Mouse (Mus musculus) embryonic facial prominence, embryonic 15.5 days (tissue): ENCODE results near the gene Ncoa5. TPM values are rescaled to one million over a fixed set of nuclear protein-coding genes. Genes with fewer than 3 reads are reported as not detected.

ENCODE experiments used
- ATAC-seq: fragments of 200-750 bp; cut with Nextera tagmentation; 2 replicates; pipeline ENCODE4 v1.8.0; 2017; ENCODE audit warnings: low read depth, moderate TSS enrichment; ENCODE audit not compliant: insufficient number of reproducible peaks, low FRiP score, low TSS enrichment
- H3K27ac ChIP-seq: fragments of 300-500 bp; sonication (generic); replicated peaks from 2 replicates; pipeline ENCODE4 v1.5.1; 2015; ENCODE audit warnings: mild to moderate bottlenecking, inconsistent platforms
- H3K27me3 ChIP-seq: fragments of 300-500 bp; sonication (generic); 2 replicates; pipeline ENCODE4 v1.6.1; 2015; ENCODE audit warnings: inconsistent platforms
- H3K36me3 ChIP-seq: fragments of 300-500 bp; sonication (generic); 2 replicates; pipeline ENCODE4 v1.6.1; 2015; ENCODE audit warnings: mild to moderate bottlenecking, inconsistent platforms
- H3K4me1 ChIP-seq: fragments of 300-500 bp; sonication (generic); 2 replicates; pipeline ENCODE4 v1.6.1; 2015; ENCODE audit warnings: inconsistent platforms
- H3K4me2 ChIP-seq: fragments of 300-500 bp; sonication (generic); replicated peaks from 2 replicates; pipeline ENCODE4 v1.6.1; 2015; ENCODE audit warnings: mild to moderate bottlenecking, inconsistent platforms
- H3K4me3 ChIP-seq: fragments of 300-500 bp; sonication (generic); replicated peaks from 2 replicates; pipeline ENCODE4 v1.5.1; 2015; ENCODE audit warnings: mild to moderate bottlenecking, inconsistent platforms
- H3K9ac ChIP-seq: fragments of 300-500 bp; sonication (generic); 2 replicates; pipeline ENCODE4 v1.6.1; 2015; ENCODE audit warnings: inconsistent platforms
- H3K9me3 ChIP-seq: fragments of 300-500 bp; sonication (generic); replicated peaks from 2 replicates; pipeline ENCODE4 v1.6.1; 2016; ENCODE audit warnings: inconsistent platforms
- WGBS: fragments of 180-500 bp; shearing (Covaris S2); methylation state at CpG from one replicate; pipeline ENCODE4 v1.1.7; 2015; 5-methylcytosine and 5-hydroxymethylcytosine counted together
- polyA plus RNA-seq: library from polyadenylated mRNA; unstranded; fragments of >200 nt; fragmentation: Nextera tagmentation; extraction: Ambion mirVana; gene quantifications from 2 replicates; pipeline ENCODE4 v1.2.1, GENCODE M21; 2015

Ncoa5 gene
- polyA plus RNA-seq, 1 experiment from 2014 or later: 67.0 TPM

GRCm38 (mm10) chr2:165064489-165064888 is 29.8 kb upstream of the Ncoa5 start:
- Histone ChIP-seq H3K4me3 (no peak overlapping the region), H3K27me3 (0 out of 2 replicates have a peak, but pooled peaks cover under 1% of the 10 kb centered on the region), H3K4me1 (no peaks in the 10 kb centered on the region), H3K27ac (no peak overlapping the region), H3K9me3 (no peaks in the 10 kb centered on the region), H3K36me3 (no peaks in the 10 kb centered on the region), H3K9ac (no peak overlapping the region), H3K4me2 (no peak overlapping the region)
- no peak for ATAC-seq
- 63% methylated on average over 7 of the region's 7 CpGs for WGBS

DNA sequence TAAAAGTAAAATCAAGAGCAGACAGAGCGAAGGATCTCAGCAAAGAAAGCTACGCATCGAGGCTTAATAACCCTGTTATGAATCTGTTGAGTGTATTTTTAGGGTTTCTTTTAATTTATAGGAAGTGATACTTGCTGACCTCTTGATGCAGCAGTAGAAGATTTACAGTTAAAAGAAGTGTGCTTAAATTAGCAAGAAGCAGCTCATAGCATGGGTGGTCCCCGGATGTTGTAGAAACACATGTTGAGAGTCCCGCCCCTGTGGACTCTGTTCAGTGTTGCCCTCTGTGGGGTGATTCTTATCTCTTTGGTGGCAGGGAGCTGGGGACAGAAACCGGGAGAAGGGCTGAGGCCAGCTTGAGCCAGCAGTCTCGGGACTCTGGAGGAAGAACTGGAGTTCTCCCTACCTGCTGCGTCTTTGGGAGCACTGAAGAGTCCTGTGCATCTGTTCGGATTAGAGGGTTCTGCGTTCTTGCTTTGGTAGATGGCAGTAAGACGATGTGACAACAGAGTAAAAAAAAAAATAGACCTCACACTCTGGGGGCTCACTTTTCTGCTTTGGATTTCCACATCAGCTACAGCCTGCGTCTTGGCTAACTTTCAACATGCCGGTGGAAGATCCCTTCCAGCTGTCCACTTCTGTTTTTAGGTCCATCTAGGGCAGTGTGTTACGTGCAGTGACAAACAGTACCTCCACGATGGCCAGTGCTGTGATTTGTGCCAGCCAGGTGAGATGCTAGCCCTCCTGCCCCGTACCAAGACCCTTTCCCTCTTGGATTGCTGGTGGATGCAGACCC is 27.2 kb upstream of the Ncoa5 start:
- ATAC-seq: no peak
- Histone ChIP-seq H3K27me3 (0 out of 2 replicates have a peak, but pooled peaks cover under 1% of the 10 kb centered on the region), H3K4me1 (no peaks in the 10 kb centered on the region), H3K4me3 (no peak overlapping the region), H3K4me2 (no peak overlapping the region), H3K9me3 (no peaks in the 10 kb centered on the region), H3K27ac (no peak overlapping the region), H3K9ac (no peak overlapping the region), H3K36me3 (no peaks in the 10 kb centered on the region)
- WGBS: 74% methylated on average over 16 of the region's 16 CpGs

DNA sequence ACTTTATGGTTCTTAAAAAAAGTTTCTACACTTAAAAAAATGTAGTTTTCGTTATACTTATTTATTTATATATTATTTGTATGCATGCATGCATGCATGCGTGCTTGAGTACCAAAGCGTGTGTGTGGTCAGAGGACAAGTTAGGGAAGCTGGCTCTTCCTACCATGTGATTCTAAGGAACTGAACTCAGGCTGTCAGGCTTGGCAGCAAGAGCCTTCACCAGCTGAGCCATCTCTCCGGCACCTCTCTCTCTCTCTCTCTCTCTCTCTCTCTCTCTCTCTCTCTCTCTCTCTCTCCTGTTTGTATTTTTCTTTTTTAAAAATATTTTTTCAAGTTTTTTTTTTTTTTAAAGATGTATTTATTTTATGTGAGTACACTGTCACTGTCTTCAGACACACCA is 25.3 kb upstream of the Ncoa5 start:
- H3K9me3 ChIP-seq: no peaks in the 10 kb centered on the region
- H3K4me3 ChIP-seq: no peak overlapping the region
- no peak for ATAC-seq
- H3K36me3 ChIP-seq: no peaks in the 10 kb centered on the region
- no peak overlapping the region for H3K27ac ChIP-seq
- H3K4me2 ChIP-seq: no peak overlapping the region
- WGBS: 89% methylated on average over 4 of the region's 4 CpGs
- peaks cover 7% of the 10 kb centered on the region; the same call in 1 of the 2 replicates for H3K27me3 ChIP-seq
- peaks cover 7% of the 10 kb centered on the region; the same call in 1 of the 2 replicates for H3K4me1 ChIP-seq
- no peak overlapping the region for H3K9ac ChIP-seq

- Histone ChIP-seq H3K4me2 (peak overlapping the region; percentile 45; the same call in 1 of the 2 replicates), H3K9me3 (no peaks in the 10 kb centered on the region), H3K36me3 (no peaks in the 10 kb centered on the region), H3K9ac (no peak overlapping the region), H3K4me3 (0 out of 2 replicates have a peak overlapping the region, but pooled peaks have one; percentile 31), H3K27ac (no peak overlapping the region), H3K4me1 (peaks cover 7% of the 10 kb centered on the region; the same call in 1 of the 2 replicates), H3K27me3 (peaks cover 7% of the 10 kb centered on the region; the same call in 1 of the 2 replicates)
- WGBS: 74% methylated on average over 14 of the region's 14 CpGs
- ATAC-seq: no peak
These were observed 21.9 kb upstream of the Ncoa5 start for GRCm38 (mm10) chr2:165056377-165057085.

GRCm38 (mm10) chr2:165055905-165056304 is 21.2 kb upstream of the Ncoa5 start:
- no peak overlapping the region for H3K27ac ChIP-seq
- no peak overlapping the region for H3K9ac ChIP-seq
- peak overlapping the region; percentile 45 for H3K4me2 ChIP-seq
- no peaks in the 10 kb centered on the region for H3K9me3 ChIP-seq
- WGBS: 5% methylated on average over 7 of the region's 7 CpGs
- H3K36me3 ChIP-seq: no peaks in the 10 kb centered on the region
- peaks cover 7% of the 10 kb centered on the region; the same call in 1 of the 2 replicates for H3K4me1 ChIP-seq
- peak overlapping the region; percentile 31 for H3K4me3 ChIP-seq
- H3K27me3 ChIP-seq: peaks cover 7% of the 10 kb centered on the region; the same call in 1 of the 2 replicates
- no peak for ATAC-seq

DNA sequence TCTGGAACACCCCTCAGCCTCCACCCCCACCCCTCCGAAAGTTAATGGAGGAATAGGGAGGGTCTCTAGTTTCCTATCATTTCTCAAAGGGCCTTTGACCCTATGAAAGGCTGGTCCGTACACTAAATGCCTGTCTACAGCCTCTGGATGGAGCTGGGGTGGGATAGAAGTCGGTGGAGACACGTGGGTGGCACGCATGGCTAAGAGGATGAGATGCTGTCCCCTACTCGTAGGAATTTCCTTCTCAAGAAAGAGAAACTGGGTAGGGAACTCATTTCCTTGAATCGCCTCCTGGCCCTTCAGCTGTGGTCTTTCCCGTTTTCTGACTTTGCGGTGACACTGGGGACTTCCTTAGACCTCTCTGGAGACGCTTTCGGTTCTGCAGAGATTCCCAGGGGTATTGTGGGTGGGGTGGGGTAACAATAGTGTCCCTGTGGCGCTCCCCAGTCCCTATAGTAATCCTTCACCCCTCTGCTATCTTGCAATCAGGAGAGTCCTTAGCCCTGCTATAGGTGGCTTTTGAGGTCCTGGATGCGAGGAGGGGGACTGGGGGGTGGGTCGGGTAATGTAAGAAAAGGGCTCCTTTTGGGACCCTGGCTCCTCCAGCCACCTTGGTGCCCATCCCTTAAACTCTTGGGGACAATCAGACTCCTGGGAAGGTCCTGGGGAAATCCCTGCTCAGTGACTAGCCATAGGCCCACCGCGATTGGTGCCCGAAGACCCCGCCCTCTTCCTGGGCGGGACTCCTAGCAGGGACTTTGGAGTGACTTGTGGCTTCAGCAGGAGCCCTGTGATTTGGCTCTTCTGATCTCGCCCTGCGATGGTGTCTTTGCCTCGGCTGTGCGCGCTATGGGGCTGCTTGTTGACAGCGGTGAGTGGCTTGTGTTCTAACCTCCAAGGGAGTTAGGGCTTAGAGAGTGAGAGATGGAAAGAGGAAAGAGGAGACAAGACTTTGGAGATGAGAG is 20.5 kb upstream of the Ncoa5 start, which contains the start of gene Cd40:
Cd40 (plus strand) TSS at position 740 of the 965 bp plus-strand sequence.
- Histone ChIP-seq H3K36me3 (no peaks in the 10 kb centered on the region), H3K4me2 (peak within 1 kb of the TSS; percentile 45), H3K4me3 (peak within 1 kb of the TSS; percentile 31), H3K27me3 (peaks cover 7% of the 10 kb centered on the region; the same call in 1 of the 2 replicates), H3K9me3 (no peaks in the 10 kb centered on the region), H3K4me1 (peaks cover 7% of the 10 kb centered on the region; the same call in 1 of the 2 replicates), H3K27ac (no peak within 1 kb of the TSS), H3K9ac (no peak within 1 kb of the TSS)
- 11% methylated on average over 25 of the region's 25 CpGs for WGBS
- ATAC-seq: peak; percentile 45; the same call in 1 of the 2 replicates

- WGBS: 27% methylated on average over 11 of the region's 11 CpGs
- Histone ChIP-seq H3K4me1 (peaks cover 7% of the 10 kb centered on the region; the same call in 1 of the 2 replicates), H3K36me3 (no peaks in the 10 kb centered on the region), H3K4me3 (no peak overlapping the region), H3K27me3 (peaks cover 4% of the 10 kb centered on the region; the same call in 1 of the 2 replicates), H3K27ac (no peak overlapping the region), H3K4me2 (no peak overlapping the region), H3K9me3 (no peaks in the 10 kb centered on the region), H3K9ac (no peak overlapping the region)
- ATAC-seq: no peak
These were observed 16.9 kb upstream of the Ncoa5 start for GRCm38 (mm10) chr2:165051566-165051965.

DNA sequence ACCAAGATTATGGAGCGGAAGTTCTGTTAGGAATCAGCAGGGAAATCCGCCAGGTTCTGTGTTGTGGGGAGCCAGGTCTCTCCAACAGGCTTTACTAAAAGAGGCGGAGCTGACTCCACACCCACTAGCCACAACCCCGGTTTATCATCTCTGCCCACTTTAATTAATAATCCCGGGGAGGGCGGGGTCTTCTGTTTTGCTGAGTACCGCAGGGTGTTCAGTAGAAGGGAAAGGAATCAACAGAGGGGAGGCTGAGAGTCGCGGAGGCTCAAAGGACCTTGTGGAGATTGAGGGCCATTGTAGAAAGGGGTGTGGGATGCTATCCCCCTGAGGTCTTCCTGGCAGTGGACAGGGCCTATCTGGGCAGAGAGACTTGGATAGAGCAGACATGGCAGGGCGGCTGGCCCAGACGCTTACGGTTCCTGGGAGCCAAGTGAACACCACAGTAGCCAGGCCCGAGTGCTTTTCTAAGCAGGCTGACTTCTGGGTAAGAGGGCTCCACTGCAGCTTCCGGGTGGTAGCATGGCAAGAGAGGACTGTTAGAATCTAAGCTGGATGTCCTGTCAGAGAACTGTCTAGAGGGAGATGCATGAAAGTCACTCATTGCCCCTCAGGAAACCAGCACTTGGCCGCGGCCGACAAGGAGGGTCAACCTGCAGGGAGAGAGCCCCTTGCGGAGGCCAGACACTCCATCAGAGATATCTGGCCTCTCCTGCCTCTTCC is 16.3 kb upstream of the Ncoa5 start:
- H3K36me3 ChIP-seq: no peaks in the 10 kb centered on the region
- 70% methylated on average over 18 of the region's 18 CpGs for WGBS
- H3K9me3 ChIP-seq: no peaks in the 10 kb centered on the region
- no peak overlapping the region for H3K9ac ChIP-seq
- no peak overlapping the region for H3K4me3 ChIP-seq
- H3K4me1 ChIP-seq: peaks cover 7% of the 10 kb centered on the region; the same call in 1 of the 2 replicates
- no peak overlapping the region for H3K4me2 ChIP-seq
- H3K27ac ChIP-seq: no peak overlapping the region
- no peak for ATAC-seq
- no peaks in the 10 kb centered on the region for H3K27me3 ChIP-seq

- ATAC-seq: no peak
- Histone ChIP-seq H3K9me3 (no peaks in the 10 kb centered on the region), H3K9ac (no peak overlapping the region), H3K4me2 (no peak overlapping the region), H3K4me1 (no peaks in the 10 kb centered on the region), H3K4me3 (no peak overlapping the region), H3K27me3 (no peaks in the 10 kb centered on the region), H3K36me3 (no peaks in the 10 kb centered on the region), H3K27ac (no peak overlapping the region)
- 69% methylated on average over 5 of the region's 5 CpGs for WGBS
These were observed 14.4 kb upstream of the Ncoa5 start for GRCm38 (mm10) chr2:165049044-165049443.

DNA sequence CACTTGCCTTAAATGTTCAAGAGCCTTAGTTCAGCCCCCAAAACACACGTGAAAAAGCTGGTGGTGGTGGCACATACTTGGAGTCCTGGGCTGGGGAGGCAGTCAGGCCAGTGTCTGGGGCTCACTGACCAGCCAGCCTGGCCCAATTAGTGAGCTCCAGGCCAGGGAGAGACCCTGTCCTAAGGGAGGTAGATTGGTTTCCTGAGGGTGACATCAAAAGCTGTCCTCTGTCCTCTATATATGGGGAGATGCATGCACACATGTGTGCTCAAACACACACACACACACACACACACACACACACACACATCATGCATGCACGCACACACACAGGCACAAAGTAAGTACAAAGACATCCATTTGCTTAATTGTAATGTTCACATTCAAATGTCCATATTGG is 9.1 kb upstream of the Ncoa5 start:
- no peak overlapping the region for H3K4me3 ChIP-seq
- ATAC-seq: no peak
- H3K4me2 ChIP-seq: no peak overlapping the region
- H3K27ac ChIP-seq: no peak overlapping the region
- no peaks in the 10 kb centered on the region for H3K36me3 ChIP-seq
- H3K4me1 ChIP-seq: no peaks in the 10 kb centered on the region
- peaks cover 4% of the 10 kb centered on the region; the same call in 1 of the 2 replicates for H3K27me3 ChIP-seq
- H3K9ac ChIP-seq: no peak overlapping the region
- H3K9me3 ChIP-seq: no peaks in the 10 kb centered on the region
- WGBS: 61% methylated on average over 2 of the region's 2 CpGs
